Mouse (Mus musculus) gastrocnemius, adult 18-20 months (tissue): ENCODE measurements around the gene Gnat1. TPM values are rescaled to one million over a fixed set of nuclear protein-coding genes. Genes with fewer than 3 reads are reported as not detected.

Experiments
- DNase-seq: peaks from one replicate; pipeline ENCODE4 v3.0.0; 2021; ENCODE audit warnings: low spot score
- total RNA-seq, 2 experiments: library from RNA; stranded (reverse); gene quantifications; 2 replicates each; pipeline ENCODE4 v1.2.3; 2021

Gnat1 gene
- total RNA-seq, 2 experiments from 2014 or later = not detected

GRCm38 (mm10) chr9:107676302-107676701, 3.2 kb downstream of the Gnat1 start:
- DNase-seq = no peak

GRCm38 (mm10) chr9:107675671-107676301, 3.7 kb downstream of the Gnat1 start:
- peak; percentile 72 for DNase-seq

- no peak for DNase-seq
Observed at GRCm38 (mm10) chr9:107674609-107675429, 4.7 kb downstream of the Gnat1 start.

GRCm38 (mm10) chr9:107670259-107670658, 9.3 kb downstream of the Gnat1 start:
- peak; percentile 79 for DNase-seq

- no peak for DNase-seq
Observed at GRCm38 (mm10) chr9:107669480-107669945, 10.0 kb downstream of the Gnat1 start, which contains the start of gene Slc38a3. TSS of gene Slc38a3 (minus strand) at chr9:107669530.

GRCm38 (mm10) chr9:107668916-107669315, 10.6 kb downstream of the Gnat1 start:
- DNase-seq = no peak

- peak; percentile 50 for DNase-seq
Observed at GRCm38 (mm10) chr9:107668011-107668410, 11.5 kb downstream of the Gnat1 start.

- peak; percentile 61 for DNase-seq
Observed at GRCm38 (mm10) chr9:107667219-107667618, 12.3 kb downstream of the Gnat1 start.

- peak; percentile 71 for DNase-seq
Observed at GRCm38 (mm10) chr9:107666751-107667205, 12.7 kb downstream of the Gnat1 start.

GRCm38 (mm10) chr9:107665308-107665707, 14.2 kb downstream of the Gnat1 start:
- DNase-seq = no peak

GRCm38 (mm10) chr9:107663525-107663924, 16.0 kb downstream of the Gnat1 start:
- no peak for DNase-seq

GRCm38 (mm10) chr9:107662342-107662741, 17.2 kb downstream of the Gnat1 start:
- DNase-seq = no peak

GRCm38 (mm10) chr9:107660777-107661176, 18.7 kb downstream of the Gnat1 start:
- DNase-seq = no peak

GRCm38 (mm10) chr9:107659961-107660360, 19.6 kb downstream of the Gnat1 start:
- no peak for DNase-seq

GRCm38 (mm10) chr9:107659551-107659950, 20.0 kb downstream of the Gnat1 start:
- DNase-seq = no peak

GRCm38 (mm10) chr9:107658096-107658495, 21.4 kb downstream of the Gnat1 start:
- DNase-seq = no peak

- DNase-seq = no peak
Observed at GRCm38 (mm10) chr9:107657144-107657543, 22.4 kb downstream of the Gnat1 start.

- no peak for DNase-seq
Observed at GRCm38 (mm10) chr9:107654585-107654984, 24.9 kb downstream of the Gnat1 start.

- DNase-seq = no peak
Observed at GRCm38 (mm10) chr9:107653474-107653873, 26.0 kb downstream of the Gnat1 start.

GRCm38 (mm10) chr9:107650708-107651481, 28.6 kb downstream of the Gnat1 start:
- DNase-seq = no peak

GRCm38 (mm10) chr9:107650225-107650624, 29.3 kb downstream of the Gnat1 start:
- DNase-seq = no peak

GRCm38 (mm10) chr9:107648767-107649166, 30.7 kb downstream of the Gnat1 start:
- no peak for DNase-seq
